Mouse (Mus musculus): ENCODE data around the gene Tspan17. TPM values are rescaled to one million over a fixed set of nuclear protein-coding genes. Genes with fewer than 3 reads are reported as not detected.

Gene Tspan17
- total and polyA plus RNA-seq, 2 experiments from 2014 or later: 43.4 to 100 TPM

DNA sequence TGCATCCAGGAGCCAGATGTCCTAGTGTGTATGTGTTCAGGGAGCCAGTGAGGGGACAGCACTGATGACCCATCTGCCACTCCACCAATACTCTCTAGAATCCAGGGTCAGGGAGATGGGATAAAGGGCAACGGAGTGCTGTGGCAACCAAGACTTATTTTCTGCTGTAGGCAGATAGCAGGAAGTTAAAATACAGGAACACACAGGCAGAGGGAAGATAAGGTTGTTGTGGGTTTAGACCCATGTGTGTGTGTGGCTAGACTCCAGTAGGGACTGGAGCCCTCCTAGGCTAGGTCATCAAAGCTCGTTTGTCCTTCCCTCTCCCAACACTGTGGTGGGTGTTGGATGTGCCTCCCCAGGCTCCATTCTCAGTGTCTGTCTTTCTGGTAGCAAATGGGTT lies 32.8 kb downstream of the Tspan17 start:
- 84% methylated on average over 2 of the region's 2 CpGs for WGBS

DNA sequence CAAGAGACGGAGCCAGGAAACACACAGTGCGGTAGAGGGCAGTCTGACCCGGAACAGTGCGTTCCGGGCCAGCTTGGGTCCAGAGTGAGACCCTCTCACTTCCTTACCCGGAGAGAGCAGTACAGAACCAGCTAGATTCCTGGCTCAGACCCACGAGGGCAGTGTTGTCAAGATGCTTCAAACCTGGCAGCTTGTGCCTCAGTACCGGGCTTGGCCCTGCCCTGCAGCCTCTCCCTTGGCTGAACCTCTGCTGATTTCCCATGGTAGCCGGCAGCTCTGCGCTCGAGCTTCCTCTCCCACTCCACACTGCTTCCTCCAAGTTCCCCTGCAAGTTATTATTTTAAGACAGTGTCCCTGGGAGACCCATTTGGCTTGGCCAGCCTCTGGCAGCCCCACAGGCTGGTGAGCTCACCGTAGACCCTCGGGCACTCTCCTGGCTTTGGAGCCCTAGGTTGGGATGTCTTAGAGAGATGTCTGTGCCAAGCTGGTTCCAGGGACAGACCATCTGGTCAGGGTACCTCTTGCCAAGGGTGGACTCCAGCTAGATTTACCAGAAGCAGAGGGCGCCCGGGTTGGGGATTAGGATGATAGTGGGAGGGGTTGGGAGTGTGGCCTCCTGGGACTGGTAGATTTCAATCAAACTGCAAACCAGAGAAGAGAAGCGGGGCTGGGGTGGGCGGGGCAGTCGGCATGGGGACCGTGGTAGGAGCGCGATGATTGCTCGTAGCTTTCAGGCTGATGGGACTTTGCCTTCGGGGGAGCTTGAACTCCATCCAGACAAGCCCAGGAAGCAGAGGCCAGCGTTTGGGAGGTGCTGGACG lies 35.1 kb downstream of the Tspan17 start:
- H3K36me3 ChIP-seq (ENCODE audit: insufficient read depth, low read length): no peaks in the 10 kb centered on the region
- H3K27ac ChIP-seq (ENCODE audit: low read depth, low read length): no peak overlapping the region
- peak; percentile 49 for TF ChIP-seq CTCF (IDR thresholded peaks at IDR 0.05)
- H3K4me2 ChIP-seq (ENCODE audit: low read depth, low read length, poor library complexity, severe bottlenecking): no peak overlapping the region
- no peaks in the 10 kb centered on the region for H3K27me3 ChIP-seq (ENCODE audit: insufficient read depth, low read length)
- WGBS: 18% methylated on average over 25 of the region's 25 CpGs
- peak; percentile 85 for DNase-seq (ENCODE audit: low spot score)
- no peaks in the 10 kb centered on the region for H3K4me1 ChIP-seq (ENCODE audit: insufficient read depth, low read length)
- no peak overlapping the region for H3K4me3 ChIP-seq (ENCODE audit: low read depth, low read length)
- no peaks in the 10 kb centered on the region for H3K9me3 ChIP-seq (ENCODE audit: low read length)
- ATAC-seq (ENCODE audit: low FRiP score): peak; percentile 45
- H3K9ac ChIP-seq (replicated peaks; ENCODE audit: low read length, poor library complexity, severe bottlenecking): no peak overlapping the region

More for the DNA sequence above, 32.8 kb downstream of the Tspan17 start:
- Histone ChIP-seq H3K4me2 (ENCODE audit: low read depth, low read length, poor library complexity, severe bottlenecking) (no peak overlapping the region), H3K4me3 (ENCODE audit: low read depth, low read length) (no peak overlapping the region), H3K27ac (ENCODE audit: low read depth, low read length) (no peak overlapping the region), H3K9me3 (ENCODE audit: low read length) (no peaks in the 10 kb centered on the region), H3K4me1 (ENCODE audit: insufficient read depth, low read length) (no peaks in the 10 kb centered on the region), H3K36me3 (ENCODE audit: insufficient read depth, low read length) (no peaks in the 10 kb centered on the region), H3K27me3 (ENCODE audit: insufficient read depth, low read length) (no peaks in the 10 kb centered on the region), H3K9ac (replicated peaks; ENCODE audit: low read length, poor library complexity, severe bottlenecking) (no peak overlapping the region)
- ATAC-seq (ENCODE audit: low FRiP score) (no peak), DNase-seq (ENCODE audit: low spot score) (no peak)
- no peak for TF ChIP-seq CTCF (IDR thresholded peaks at IDR 0.05)

DNA sequence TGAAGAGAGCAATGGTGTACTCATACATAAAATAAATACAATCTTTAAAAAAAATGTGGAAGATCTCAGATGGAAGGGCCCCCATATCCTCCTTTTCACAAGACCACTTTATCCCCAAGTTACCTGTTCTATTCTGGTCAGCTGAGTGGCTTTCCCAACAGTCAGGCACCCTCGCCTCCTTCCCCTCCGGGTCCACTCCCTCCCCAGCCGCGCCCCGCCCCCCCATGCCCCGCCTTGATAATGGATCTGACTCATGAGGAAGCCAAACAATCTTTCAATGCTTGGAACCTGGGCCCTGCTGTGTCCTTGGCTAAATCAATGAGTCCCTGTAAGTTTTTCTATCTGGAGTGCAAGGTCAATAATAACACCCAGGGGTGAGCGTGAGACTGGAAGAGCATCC lies 38.8 kb downstream of the Tspan17 start:
- H3K9ac ChIP-seq (replicated peaks; ENCODE audit: low read length, poor library complexity, severe bottlenecking): no peak overlapping the region
- no peaks in the 10 kb centered on the region for H3K9me3 ChIP-seq (ENCODE audit: low read length)
- no peak overlapping the region for H3K27ac ChIP-seq (ENCODE audit: low read depth, low read length)
- H3K27me3 ChIP-seq (ENCODE audit: insufficient read depth, low read length): no peaks in the 10 kb centered on the region
- H3K4me1 ChIP-seq (ENCODE audit: insufficient read depth, low read length): no peaks in the 10 kb centered on the region; the same call in 1 of the 2 replicates
- H3K36me3 ChIP-seq (ENCODE audit: insufficient read depth, low read length): no peaks in the 10 kb centered on the region
- no peak overlapping the region for H3K4me2 ChIP-seq (ENCODE audit: low read depth, low read length, poor library complexity, severe bottlenecking)
- no peak for TF ChIP-seq CTCF (IDR thresholded peaks at IDR 0.05)
- no peak overlapping the region for H3K4me3 ChIP-seq (ENCODE audit: low read depth, low read length)
- ATAC-seq (ENCODE audit: low FRiP score) (no peak), DNase-seq (ENCODE audit: low spot score) (no peak)
- 53% methylated on average over 7 of the region's 7 CpGs for WGBS

DNA sequence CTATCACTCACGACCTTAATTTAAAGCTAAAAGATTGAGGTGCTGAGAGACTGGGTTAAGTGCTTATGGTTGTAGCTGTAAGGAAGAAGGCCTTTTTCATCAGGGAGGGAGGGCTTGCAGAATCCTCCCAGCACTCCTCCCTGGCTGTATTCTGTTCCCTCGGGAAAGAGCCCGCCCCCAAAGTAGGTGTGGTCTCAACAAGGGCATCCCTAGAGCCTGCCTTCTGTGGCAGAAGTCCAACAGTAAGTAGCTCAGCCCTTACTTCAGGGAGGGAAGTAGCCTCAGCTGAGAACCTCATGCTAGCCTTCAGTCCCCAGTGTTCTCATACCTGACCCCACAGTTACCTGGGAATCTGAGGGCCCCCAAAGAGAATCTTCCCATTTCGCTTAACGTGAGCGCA lies 39.3 kb downstream of the Tspan17 start:
- Histone ChIP-seq H3K4me1 (ENCODE audit: insufficient read depth, low read length) (no peaks in the 10 kb centered on the region; the same call in 1 of the 2 replicates), H3K9ac (replicated peaks; ENCODE audit: low read length, poor library complexity, severe bottlenecking) (no peak overlapping the region), H3K9me3 (ENCODE audit: low read length) (no peaks in the 10 kb centered on the region), H3K4me3 (ENCODE audit: low read depth, low read length) (no peak overlapping the region), H3K27me3 (ENCODE audit: insufficient read depth, low read length) (no peaks in the 10 kb centered on the region), H3K27ac (ENCODE audit: low read depth, low read length) (no peak overlapping the region), H3K4me2 (ENCODE audit: low read depth, low read length, poor library complexity, severe bottlenecking) (no peak overlapping the region), H3K36me3 (ENCODE audit: insufficient read depth, low read length) (no peaks in the 10 kb centered on the region)
- ATAC-seq (ENCODE audit: low FRiP score): no peak
- no peak for DNase-seq (ENCODE audit: low spot score)
- WGBS: 65% methylated on average over 6 of the region's 6 CpGs
- no peak for TF ChIP-seq CTCF (IDR thresholded peaks at IDR 0.05)

DNA sequence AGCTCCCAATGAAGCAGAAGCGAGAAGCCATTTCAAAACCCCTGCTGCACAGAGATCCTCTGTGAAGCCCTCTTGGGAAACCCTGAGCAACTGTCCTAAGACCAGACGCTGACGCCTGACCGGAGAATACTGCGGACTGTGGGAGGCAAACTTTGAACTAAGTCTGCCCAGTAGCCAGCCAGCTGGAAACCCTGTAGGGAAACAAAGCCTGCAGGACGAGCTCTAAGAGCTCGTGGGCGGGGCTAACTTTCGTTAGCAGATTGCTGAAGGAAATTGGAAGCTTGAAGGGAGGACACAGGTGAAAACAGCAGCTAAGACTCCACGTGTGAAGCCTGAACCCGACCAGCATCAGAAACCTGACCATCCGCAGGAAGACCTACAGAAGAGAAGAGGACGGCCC lies 40.3 kb downstream of the Tspan17 start:
- DNase-seq (ENCODE audit: low spot score) (no peak), ATAC-seq (ENCODE audit: low FRiP score) (no peak)
- no peak overlapping the region for H3K4me3 ChIP-seq (ENCODE audit: low read depth, low read length)
- H3K27ac ChIP-seq (ENCODE audit: low read depth, low read length): no peak overlapping the region
- WGBS: 6% methylated on average over 13 of the region's 13 CpGs
- H3K9ac ChIP-seq (replicated peaks; ENCODE audit: low read length, poor library complexity, severe bottlenecking): no peak overlapping the region
- H3K9me3 ChIP-seq (ENCODE audit: low read length): no peaks in the 10 kb centered on the region
- no peak for TF ChIP-seq CTCF (IDR thresholded peaks at IDR 0.05)
- no peaks in the 10 kb centered on the region; the same call in 1 of the 2 replicates for H3K4me1 ChIP-seq (ENCODE audit: insufficient read depth, low read length)
- no peaks in the 10 kb centered on the region for H3K27me3 ChIP-seq (ENCODE audit: insufficient read depth, low read length)
- H3K4me2 ChIP-seq (ENCODE audit: low read depth, low read length, poor library complexity, severe bottlenecking): no peak overlapping the region; the same call in 1 of the 2 replicates
- no peaks in the 10 kb centered on the region for H3K36me3 ChIP-seq (ENCODE audit: insufficient read depth, low read length)

DNA sequence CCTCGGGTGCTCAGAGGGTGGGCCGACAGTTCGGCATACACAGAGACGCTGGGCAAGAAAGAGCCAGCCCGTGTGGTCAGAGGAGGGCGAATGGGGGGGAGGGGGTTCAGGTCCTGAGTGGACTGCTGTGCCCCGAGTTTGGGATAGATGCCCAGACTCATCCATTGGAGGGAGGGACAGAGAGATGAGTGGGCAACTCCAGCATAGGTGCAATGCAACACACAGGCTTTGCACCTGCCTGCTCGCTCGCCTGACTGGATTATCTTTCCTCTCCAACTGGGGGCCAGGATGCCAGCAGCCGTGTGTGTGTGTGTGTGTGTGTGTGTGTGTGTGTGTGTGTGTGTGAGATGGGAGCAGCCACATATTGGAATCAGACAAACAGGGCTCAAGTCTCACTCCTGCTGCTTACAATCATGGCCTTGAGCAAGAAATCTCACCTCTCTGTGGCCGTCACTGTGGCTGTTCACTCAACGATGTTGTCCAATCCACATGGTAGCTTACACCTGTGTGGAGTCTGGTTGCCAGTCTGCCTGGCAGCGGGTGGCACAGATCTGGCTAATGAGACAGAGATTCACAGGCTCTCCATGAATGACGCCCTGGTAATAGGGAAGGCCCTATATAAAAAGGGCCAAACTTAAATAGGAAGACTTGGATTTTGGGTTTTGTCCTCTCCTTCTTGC lies 47.3 kb downstream of the Tspan17 start:
- Histone ChIP-seq H3K9me3 (ENCODE audit: low read length) (no peaks in the 10 kb centered on the region), H3K36me3 (ENCODE audit: insufficient read depth, low read length) (no peaks in the 10 kb centered on the region), H3K27ac (ENCODE audit: low read depth, low read length) (no peak overlapping the region), H3K4me3 (ENCODE audit: low read depth, low read length) (no peak overlapping the region), H3K4me1 (ENCODE audit: insufficient read depth, low read length) (peaks cover 7% of the 10 kb centered on the region; the same call in 1 of the 2 replicates), H3K4me2 (ENCODE audit: low read depth, low read length, poor library complexity, severe bottlenecking) (no peak overlapping the region), H3K27me3 (ENCODE audit: insufficient read depth, low read length) (no peaks in the 10 kb centered on the region), H3K9ac (replicated peaks; ENCODE audit: low read length, poor library complexity, severe bottlenecking) (no peak overlapping the region)
- DNase-seq (ENCODE audit: low spot score) (peak; percentile 34), ATAC-seq (ENCODE audit: low FRiP score) (no peak)
- 68% methylated on average over 14 of the region's 14 CpGs for WGBS
- TF ChIP-seq CTCF (IDR thresholded peaks at IDR 0.05): no peak

Data from midbrain, postnatal 0 days (tissue).